Mouse (Mus musculus): Measurements from ENCODE around the gene Psme3.

- TF ChIP-seq POLR2A (IDR thresholded peaks at IDR 0.05; ENCODE audit: borderline replicate concordance, extremely low read depth, insufficient read depth, insufficient read length, poor library complexity, severe bottlenecking) (no peak), CTCF (IDR thresholded peaks at IDR 0.05; ENCODE audit: borderline replicate concordance, extremely low read depth, insufficient read depth, insufficient read length) (no peak)
Measured at GRCm38 (mm10) chr11:101327311-101327710, 11.3 kb downstream of the Psme3 start.
